Mouse (Mus musculus): ENCODE results near the gene Gm13089. TPM values are rescaled to one million over a fixed set of nuclear protein-coding genes. Genes with fewer than 3 reads are reported as not detected.

Gene Gm13089
- polyA plus RNA-seq (2021; fragmentation: Nextera tagmentation), result not detected in 2 replicates
- long read RNA-seq, experiment 1, result 0 reads
- long read RNA-seq, experiment 2, result 0 reads

GRCm38 (mm10) chr4:143702611-143703010, at the start of gene Gm13089:
Gene Gm13089, minus strand, starts transcription at chr4:143702711.

GRCm38 (mm10) chr4:143719155-143719554, 16.6 kb upstream of the Gm13089 start, which contains the start of gene Gm13078:
Gene Gm13078, plus strand, starts transcription at chr4:143719455.

GRCm38 (mm10) chr4:143657146-143657545, 45.4 kb downstream of the Gm13089 start, which contains the start of gene Gm13088:
Gene Gm13088, minus strand, starts transcription at chr4:143657246.

Other genes with a start within 250 kb of the Gm13089 start
- not detected in 2 replicates for gene Gm13043, start 191.4 kb downstream of the Gm13089 start, polyA plus RNA-seq (2021; fragmentation: Nextera tagmentation)
- gene Gm13040, start 166.8 kb downstream of the Gm13089 start, polyA plus RNA-seq (2021; fragmentation: Nextera tagmentation), result not detected in 2 replicates
- not detected in 2 replicates for gene BC080695, start 151.0 kb downstream of the Gm13089 start, polyA plus RNA-seq (2021; fragmentation: Nextera tagmentation)
- gene Gm13057, start 151.0 kb downstream of the Gm13089 start, polyA plus RNA-seq (2021; fragmentation: Nextera tagmentation), result not detected in 2 replicates
- not detected in 2 replicates for gene Gm13083, start 87.7 kb downstream of the Gm13089 start, polyA plus RNA-seq (2021; fragmentation: Nextera tagmentation)
- not detected in 2 replicates for gene Gm13088, start 45.5 kb downstream of the Gm13089 start, polyA plus RNA-seq (2021; fragmentation: Nextera tagmentation)
- not detected in 2 replicates for gene Gm13078, start 16.7 kb upstream of the Gm13089 start, polyA plus RNA-seq (2021; fragmentation: Nextera tagmentation)
- gene Gm13023, start 86.6 kb upstream of the Gm13089 start, polyA plus RNA-seq (2021; fragmentation: Nextera tagmentation), result not detected in 2 replicates
- not detected in 2 replicates for gene Gm13084, start 113.4 kb upstream of the Gm13089 start, polyA plus RNA-seq (2021; fragmentation: Nextera tagmentation)
- not detected in 2 replicates for gene Gm13103, start 143.8 kb upstream of the Gm13089 start, polyA plus RNA-seq (2021; fragmentation: Nextera tagmentation)
- not detected in 2 replicates for gene Pramef6, start 197.7 kb upstream of the Gm13089 start, polyA plus RNA-seq (2021; fragmentation: Nextera tagmentation)
- not detected in 2 replicates for gene Pramef25, start 248.3 kb upstream of the Gm13089 start, polyA plus RNA-seq (2021; fragmentation: Nextera tagmentation)

All from left cerebral cortex, adult 6 months (tissue).